Mouse (Mus musculus): ENCODE data around the gene Gm10487.
"Not testable (repeated sequence)": the region's sequence is repeated elsewhere in the genome, so short reads cannot be mapped to it uniquely, and the experiment has no call there.

- TF ChIP-seq POLR2A (IDR thresholded peaks at IDR 0.05; ENCODE audit: borderline replicate concordance, extremely low read depth, low read depth, low read length); CTCF (IDR thresholded peaks at IDR 0.05; ENCODE audit: insufficient read depth, low read length): not testable (repeated sequence)
Measured at GRCm38 (mm10) chrX:30843369-30843768, at the start of gene Gm10487.
